Mouse (Mus musculus) brain, embryonic 14.5 days (tissue): Measurements from ENCODE around the gene Msl1.

Experiments
- CTCF ChIP-seq: fragments of 200-500 bp; IDR thresholded peaks from 2 replicates; pipeline ENCODE4 v1.5.1; 2012; ENCODE audit warnings: inconsistent platforms, mild to moderate bottlenecking, moderate library complexity, borderline replicate concordance; ENCODE audit not compliant: insufficient read depth, insufficient read length; ENCODE audit errors: extremely low read depth
- POLR2A ChIP-seq: fragments of 200-500 bp; IDR thresholded peaks from 2 replicates; pipeline ENCODE4 v1.6.1; 2012; ENCODE audit warnings: mild to moderate bottlenecking, inconsistent platforms, borderline replicate concordance; ENCODE audit not compliant: poor library complexity, insufficient read depth, insufficient read length, severe bottlenecking; ENCODE audit errors: extremely low read depth

GRCm38 (mm10) chr11:98774582-98775347 is 20.6 kb upstream of the Msl1 start, which contains the start of gene Nr1d1:
- no peak for TF ChIP-seq CTCF
- TF ChIP-seq POLR2A, result no peak
